In genomic region chr9:70207981-70208521, GRCm38 (mm10) we compare ENCODE assay signal across 8 mouse cellular contexts. TPM values are rescaled to one million over a fixed set of nuclear protein-coding genes. Genes with fewer than 3 reads are reported as not detected.
DNase-seq lines count a peak whose midpoint lies in the region; ATAC-seq and TF ChIP-seq lines count a peak whose summit lies in the region.

No protein-coding gene starts in this region.

- H3K27me3 ChIP-seq in forebrain, embryonic 16.5 days (replicated peaks; ENCODE audit: control insufficient read depth, insufficient read depth, low read length): peaks cover 5% of the 10 kb centered on the region; the same call in 1 of the 2 replicates
- no peaks in the 10 kb centered on the region for H3K27me3 ChIP-seq in hindbrain, embryonic 11.5 days (ENCODE audit: control insufficient read depth, insufficient read depth, low read length)
- H3K27me3 ChIP-seq in limb, embryonic 13.5 days: no peaks in the 10 kb centered on the region
- peaks cover 11% of the 10 kb centered on the region for H3K27me3 ChIP-seq in midbrain, postnatal 0 days (ENCODE audit: insufficient read depth, low read length)

- H3K9me3 ChIP-seq in forebrain, embryonic 16.5 days (ENCODE audit: control insufficient read depth, low read length): no peaks in the 10 kb centered on the region
- no peaks in the 10 kb centered on the region for H3K9me3 ChIP-seq in hindbrain, embryonic 11.5 days (ENCODE audit: control insufficient read depth, low read length)
- H3K9me3 ChIP-seq in limb, embryonic 13.5 days: no peaks in the 10 kb centered on the region
- no peaks in the 10 kb centered on the region for H3K9me3 ChIP-seq in midbrain, postnatal 0 days (ENCODE audit: low read length)

- H3K36me3 ChIP-seq in forebrain, embryonic 16.5 days (ENCODE audit: control insufficient read depth, insufficient read depth): no peaks in the 10 kb centered on the region
- no peaks in the 10 kb centered on the region for H3K36me3 ChIP-seq in hindbrain, embryonic 11.5 days (ENCODE audit: control insufficient read depth, insufficient read depth, low read length)
- no peaks in the 10 kb centered on the region for H3K36me3 ChIP-seq in limb, embryonic 13.5 days
- H3K36me3 ChIP-seq in midbrain, postnatal 0 days (ENCODE audit: insufficient read depth, low read length): no peaks in the 10 kb centered on the region

- H3K4me1 ChIP-seq in forebrain, embryonic 16.5 days (replicated peaks; ENCODE audit: control insufficient read depth, insufficient read depth, low read length): peaks cover 12% of the 10 kb centered on the region
- no peaks in the 10 kb centered on the region for H3K4me1 ChIP-seq in hindbrain, embryonic 11.5 days (replicated peaks; ENCODE audit: control insufficient read depth, insufficient read depth, low read length)
- H3K4me1 ChIP-seq in limb, embryonic 13.5 days: peaks cover 14% of the 10 kb centered on the region
- H3K4me1 ChIP-seq in midbrain, postnatal 0 days (ENCODE audit: insufficient read depth, low read length): peaks cover 8% of the 10 kb centered on the region; the same call in 1 of the 2 replicates

- no peak overlapping the region; the same call in 1 of the 2 replicates for H3K27ac ChIP-seq in forebrain, embryonic 16.5 days (ENCODE audit: low read length)
- H3K27ac ChIP-seq in hindbrain, embryonic 11.5 days (ENCODE audit: low read depth, low read length): no peak overlapping the region
- H3K27ac ChIP-seq in limb, embryonic 13.5 days: peak overlapping the region; percentile 88
- no peak overlapping the region for H3K27ac ChIP-seq in midbrain, postnatal 0 days (ENCODE audit: low read depth, low read length)

- TF ChIP-seq CTCF in midbrain, postnatal 0 days (IDR thresholded peaks at IDR 0.05): no peak

- ATAC-seq in forebrain, embryonic 16.5 days: peak; percentile 22; the same call in 1 of the 2 replicates
- ATAC-seq in hindbrain, embryonic 11.5 days (ENCODE audit: low FRiP score): peak; percentile 33; the same call in 1 of the 2 replicates
- peak; percentile 16; the same call in 1 of the 2 replicates for ATAC-seq in limb, embryonic 13.5 days (ENCODE audit: low FRiP score, low read depth)
- ATAC-seq in midbrain, postnatal 0 days (ENCODE audit: low FRiP score): no peak

- H3K4me3 ChIP-seq in forebrain, embryonic 16.5 days (replicated peaks; ENCODE audit: low read length): peak overlapping the region; percentile 52
- peak overlapping the region; percentile 69 for H3K4me3 ChIP-seq in hindbrain, embryonic 11.5 days (ENCODE audit: low read depth, low read length)
- peak overlapping the region; percentile 86 for H3K4me3 ChIP-seq in limb, embryonic 13.5 days
- peak overlapping the region; percentile 59 for H3K4me3 ChIP-seq in midbrain, postnatal 0 days (ENCODE audit: low read depth, low read length)

- H3K9ac ChIP-seq in forebrain, embryonic 16.5 days (replicated peaks; ENCODE audit: low read depth, low read length): peak overlapping the region; percentile 57
- H3K9ac ChIP-seq in hindbrain, embryonic 11.5 days (ENCODE audit: low read depth, low read length): peak overlapping the region; percentile 63
- H3K9ac ChIP-seq in limb, embryonic 13.5 days: peak overlapping the region; percentile 87
- H3K9ac ChIP-seq in midbrain, postnatal 0 days (replicated peaks; ENCODE audit: low read length, poor library complexity, severe bottlenecking): no peak overlapping the region

- H3K4me2 ChIP-seq in forebrain, embryonic 16.5 days (ENCODE audit: low read length): peak overlapping the region; percentile 96
- H3K4me2 ChIP-seq in hindbrain, embryonic 11.5 days (replicated peaks; ENCODE audit: low read depth, low read length): peak overlapping the region; percentile 100
- peak overlapping the region; percentile 95 for H3K4me2 ChIP-seq in limb, embryonic 13.5 days (replicated peaks)
- peak overlapping the region; percentile 99 for H3K4me2 ChIP-seq in midbrain, postnatal 0 days (ENCODE audit: low read depth, low read length, poor library complexity, severe bottlenecking)

- DNase-seq in layer of hippocampus, postnatal 10 days (ENCODE audit: low spot score in 2 of 2): peak; percentile 14 to 39
- DNase-seq in layer of hippocampus, adult 9-11 months: no peak
- DNase-seq in adrenal gland, postnatal 36 days: peak; percentile 40 to 53
- DNase-seq in hindbrain, embryonic 11.5 days (ENCODE audit: low spot score): peak; percentile 44
- peak; percentile 28 for DNase-seq in midbrain, postnatal 0 days (ENCODE audit: low spot score)
- DNase-seq in urinary bladder, postnatal 25 days (ENCODE audit: low spot score): peak; percentile 41

- 0% methylated on average over 26 of the region's 26 CpGs for WGBS in forebrain, embryonic 16.5 days
- under 1% methylated on average over 26 of the region's 26 CpGs for WGBS in hindbrain, embryonic 11.5 days
- WGBS in limb, embryonic 13.5 days: 0% methylated on average over 26 of the region's 26 CpGs
- WGBS in midbrain, postnatal 0 days: 0% methylated on average over 26 of the region's 26 CpGs

RNA-seq across cellular contexts. Expression of gene Myo1e, which starts 0.9 kb away (rescaled TPM):
- total RNA-seq in layer of hippocampus, postnatal 10 days (2021): 1 to 10 TPM; 7.6 to 8.8 TPM
- 10 to 100 TPM; 20.6 to 26.8 TPM for total RNA-seq in adrenal gland, postnatal 36 days (2021)
- polyA plus RNA-seq in forebrain, embryonic 16.5 days (2015; fragmentation: Nextera tagmentation; extraction: Ambion mirVana): 5.8 and 7.2 TPM in 2 replicates
- 10.0 and 10.8 TPM in 2 replicates for polyA plus RNA-seq in hindbrain, embryonic 11.5 days (2014; fragmentation: Nextera tagmentation; extraction: Ambion mirVana)
- polyA plus RNA-seq in limb, embryonic 13.5 days (2015; fragmentation: Nextera tagmentation; extraction: Ambion mirVana): 22.2 and 23.7 TPM in 2 replicates
- total RNA-seq in midbrain, postnatal 0 days (2014; rRNA removed): 5.9 and 7.8 TPM in 2 replicates
- 3.0 TPM in 2 replicates for polyA plus RNA-seq in midbrain, postnatal 0 days (2015; fragmentation: Nextera tagmentation; extraction: Ambion mirVana)
